Mouse (Mus musculus): Measurements from ENCODE around the gene Psd4. TPM values are rescaled to one million over a fixed set of nuclear protein-coding genes. Genes with fewer than 3 reads are reported as not detected.

Psd4 gene
- total and polyA plus RNA-seq, 3 experiments, result 54.8 to 66.8 (median 55.0) TPM

GRCm38 (mm10) chr2:24453206-24453605, 85.8 kb downstream of the Psd4 start:
- Histone ChIP-seq H3K27ac (ENCODE audit: insufficient read depth, low read depth) (no peak overlapping the region), H3K79me2 (replicated peaks; ENCODE audit: control insufficient read depth, extremely low read depth, insufficient read depth, poor library complexity, severe bottlenecking) (no peaks in the 10 kb centered on the region), H3K36me3 (replicated peaks in 1 of 2; ENCODE audit: control insufficient read depth in 1 of 2, insufficient read depth in 1 of 2, low read length in 1 of 2) (no peaks in the 10 kb centered on the region), H3K27me3 (replicated peaks) (peaks cover 3% of the 10 kb centered on the region), H3K4me3 (replicated peaks in 1 of 3; ENCODE audit: low read depth in 2 of 3, low read length in 2 of 3, poor library complexity in 1 of 3) (no peak overlapping the region), H3K9ac (ENCODE audit: insufficient read depth, low read depth) (no peak overlapping the region), H3K4me1 (ENCODE audit: control insufficient read depth in 1 of 2, insufficient read depth in 2 of 2) (peaks cover 0 to 13% of the 10 kb centered on the region in 2 experiments; a peak in 2 of 4 replicates), H3K9me3 (replicated peaks; ENCODE audit: low read length) (no peaks in the 10 kb centered on the region), H3K4me2 (ENCODE audit: insufficient read depth, low read depth, poor library complexity, severe bottlenecking) (no peak overlapping the region)
- TF ChIP-seq PAX5 (IDR thresholded peaks at IDR 0.05; ENCODE audit: low read length), result no peak
- no peak for TF ChIP-seq JUND (conservative IDR thresholded peaks at IDR 0.05; ENCODE audit: low read depth, low read length)
- no peak for TF ChIP-seq ELF1 (IDR thresholded peaks at IDR 0.05; ENCODE audit: low read depth, low read length)
- TF ChIP-seq UBTF (IDR thresholded peaks at IDR 0.05; ENCODE audit: low read depth, low read length), result no peak
- TF ChIP-seq E2F4 (IDR thresholded peaks at IDR 0.05; ENCODE audit: insufficient replicate concordance, low read depth, low read length), result no peak
- no peak for TF ChIP-seq NELFE (IDR thresholded peaks at IDR 0.05; ENCODE audit: low read depth, low read length)
- TF ChIP-seq MXI1 (IDR thresholded peaks at IDR 0.05; ENCODE audit: low read depth, low read length), result no peak
- DNase-seq (ENCODE audit: extremely low read depth), result no peak
- in situ Hi-C loops (cut with MboI; ENCODE audit: low pct_ligation_motif_present, low pct_unique_long_range_greater_than_20kb, low sequenced_read_pairs), result no loop called here
- dilution Hi-C loops (cut with MboI; ENCODE audit: extremely low pct_ligation_motif_present, extremely low pct_unique_long_range_greater_than_20kb, low sequenced_read_pairs), result no loop called here

GRCm38 (mm10) chr2:24454429-24455011, 87.1 kb downstream of the Psd4 start:
- dilution Hi-C loops (cut with MboI; ENCODE audit: extremely low pct_ligation_motif_present, extremely low pct_unique_long_range_greater_than_20kb, low sequenced_read_pairs), result no loop called here
- in situ Hi-C loops (cut with MboI; ENCODE audit: low pct_ligation_motif_present, low pct_unique_long_range_greater_than_20kb, low sequenced_read_pairs), result no loop called here
- no peak overlapping the region for H3K27ac ChIP-seq (ENCODE audit: insufficient read depth, low read depth)

More at GRCm38 (mm10) chr2:24454429-24455011, 87.1 kb downstream of the Psd4 start:
- Histone ChIP-seq H3K79me2 (replicated peaks; ENCODE audit: control insufficient read depth, extremely low read depth, insufficient read depth, poor library complexity, severe bottlenecking) (no peaks in the 10 kb centered on the region), H3K4me3 (replicated peaks in 1 of 3; ENCODE audit: low read depth in 2 of 3, low read length in 2 of 3, poor library complexity in 1 of 3) (no peak overlapping the region), H3K4me1 (ENCODE audit: control insufficient read depth in 1 of 2, insufficient read depth in 2 of 2) (peaks cover 0 to 13% of the 10 kb centered on the region in 2 experiments; a peak in 2 of 4 replicates), H3K9ac (ENCODE audit: insufficient read depth, low read depth) (no peak overlapping the region), H3K9me3 (replicated peaks; ENCODE audit: low read length) (no peaks in the 10 kb centered on the region), H3K27me3 (replicated peaks) (peaks cover 5% of the 10 kb centered on the region), H3K36me3 (replicated peaks in 1 of 2; ENCODE audit: control insufficient read depth in 1 of 2, insufficient read depth in 1 of 2, low read length in 1 of 2) (no peaks in the 10 kb centered on the region), H3K4me2 (ENCODE audit: insufficient read depth, low read depth, poor library complexity, severe bottlenecking) (no peak overlapping the region)
- no peak for DNase-seq (ENCODE audit: extremely low read depth)
- no peak for TF ChIP-seq ZKSCAN1 (IDR thresholded peaks at IDR 0.05; ENCODE audit: borderline replicate concordance, low read depth, low read length)
- no peak for TF ChIP-seq MYC (IDR thresholded peaks at IDR 0.05; ENCODE audit: low read depth, low read length)
- no peak for TF ChIP-seq ZNF384 (IDR thresholded peaks at IDR 0.05; ENCODE audit: low read depth, low read length)
- no peak for TF ChIP-seq POLR2AphosphoS2 (IDR thresholded peaks at IDR 0.05; ENCODE audit: low read depth, low read length)
- TF ChIP-seq CTCF (conservative IDR thresholded peaks at IDR 0.05 in 1 of 2, IDR thresholded peaks at IDR 0.05 in 1 of 2; ENCODE audit: low read depth in 2 of 2, low read length in 2 of 2), result no peak
- TF ChIP-seq E2F4 (IDR thresholded peaks at IDR 0.05; ENCODE audit: insufficient replicate concordance, low read depth, low read length), result no peak
- no peak for TF ChIP-seq NELFE (IDR thresholded peaks at IDR 0.05; ENCODE audit: low read depth, low read length)
- TF ChIP-seq ETS1 (conservative IDR thresholded peaks at IDR 0.05; ENCODE audit: low read depth, low read length), result no peak
- no peak for TF ChIP-seq USF2 (conservative IDR thresholded peaks at IDR 0.05; ENCODE audit: low read depth, low read length)
- no peak for TF ChIP-seq KAT2A (IDR thresholded peaks at IDR 0.05; ENCODE audit: insufficient replicate concordance, low read length)
- no peak for TF ChIP-seq CHD1 (IDR thresholded peaks at IDR 0.05; ENCODE audit: low read depth, low read length)
- no peak for TF ChIP-seq USF1 (IDR thresholded peaks at IDR 0.05; ENCODE audit: low read depth, low read length)
- no peak for TF ChIP-seq MXI1 (IDR thresholded peaks at IDR 0.05; ENCODE audit: low read depth, low read length)
- TF ChIP-seq EP300 (IDR thresholded peaks at IDR 0.05; ENCODE audit: low read length), result no peak
- no peak for TF ChIP-seq JUN (IDR thresholded peaks at IDR 0.05; ENCODE audit: insufficient read depth, low read depth, low read length)
- no peak for TF ChIP-seq MAZ (IDR thresholded peaks at IDR 0.05; ENCODE audit: low read depth, low read length)
- TF ChIP-seq MAFK (IDR thresholded peaks at IDR 0.05; ENCODE audit: insufficient replicate concordance, low read length), result no peak
- TF ChIP-seq SIN3A (IDR thresholded peaks at IDR 0.05; ENCODE audit: low read length), result no peak

Data from CH12.LX (cell line).